Mouse (Mus musculus) kidney, adult 18-20 months (tissue): ENCODE measurements at regions not wholly inside any gene's neighbourhood (a gene's known extent, or its start where the extent isn't known, plus 50 kb on each side); places are given as distances from the start of the nearest gene placed in this dataset.
"Not testable (repeated sequence)": the region's sequence is repeated elsewhere in the genome, so short reads cannot be mapped to it uniquely, and the experiment has no call there.

ENCODE experiments used
- DNase-seq: peaks from one replicate; pipeline ENCODE4 v3.0.0; 2021

DNA sequence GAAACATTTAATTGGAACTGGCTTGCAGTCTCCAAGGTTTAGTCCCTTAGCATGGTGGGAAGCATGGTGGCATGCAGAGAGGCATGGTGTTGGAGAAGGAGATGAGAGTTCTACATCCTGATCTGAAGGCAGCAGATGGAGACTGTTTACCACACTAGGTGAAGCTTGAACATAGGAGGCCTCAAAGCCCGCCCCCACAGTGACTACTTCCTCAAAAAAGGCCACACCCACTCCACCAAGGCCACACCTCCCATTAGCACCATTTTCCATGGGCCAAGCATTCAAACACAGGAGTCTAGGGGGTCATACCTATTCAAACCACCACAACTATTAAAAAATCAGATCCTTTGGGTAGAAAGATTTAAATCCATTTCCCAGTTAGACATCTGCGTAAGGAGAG, 591.3 kb upstream of the Gm10131 start:
- DNase-seq, result no peak

DNA sequence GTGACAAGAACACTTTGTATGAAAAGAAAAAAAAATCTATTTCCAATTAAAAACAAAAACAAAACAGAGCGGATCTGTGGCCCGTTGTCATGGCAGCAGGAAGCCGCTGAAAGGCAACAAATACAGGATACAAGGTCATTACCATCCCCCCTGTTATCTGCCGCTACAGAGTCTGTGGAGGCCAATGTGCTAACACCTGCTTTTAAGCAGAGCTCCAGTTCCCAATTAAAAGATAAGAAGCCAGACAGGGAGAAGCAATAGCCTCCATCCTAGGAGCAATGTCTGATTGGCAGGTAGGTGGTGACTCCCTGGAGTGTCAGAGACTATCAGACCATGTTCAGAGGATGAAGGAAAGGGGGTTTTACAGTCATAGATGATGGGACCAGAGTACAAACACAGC, 587.5 kb upstream of the Gm10131 start:
- DNase-seq, result no peak

DNA sequence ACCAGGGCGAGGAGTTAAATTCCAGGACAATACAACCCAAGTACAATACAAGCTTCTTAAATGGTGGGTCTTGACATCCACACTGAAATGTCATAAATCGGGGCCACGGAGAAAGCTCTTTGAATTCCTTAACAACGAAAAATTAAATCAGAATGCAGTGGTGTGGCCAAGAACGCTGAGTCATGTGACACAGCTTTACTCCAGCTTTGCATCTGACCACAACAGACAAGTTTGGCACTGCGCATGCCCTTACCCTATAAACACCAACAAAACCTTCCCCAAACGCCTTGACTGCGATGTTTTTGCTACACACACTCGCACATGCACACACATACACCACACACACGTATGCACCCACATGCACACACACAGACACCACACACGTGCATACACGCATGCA, 584.8 kb upstream of the Gm10131 start:
- no peak for DNase-seq

DNA sequence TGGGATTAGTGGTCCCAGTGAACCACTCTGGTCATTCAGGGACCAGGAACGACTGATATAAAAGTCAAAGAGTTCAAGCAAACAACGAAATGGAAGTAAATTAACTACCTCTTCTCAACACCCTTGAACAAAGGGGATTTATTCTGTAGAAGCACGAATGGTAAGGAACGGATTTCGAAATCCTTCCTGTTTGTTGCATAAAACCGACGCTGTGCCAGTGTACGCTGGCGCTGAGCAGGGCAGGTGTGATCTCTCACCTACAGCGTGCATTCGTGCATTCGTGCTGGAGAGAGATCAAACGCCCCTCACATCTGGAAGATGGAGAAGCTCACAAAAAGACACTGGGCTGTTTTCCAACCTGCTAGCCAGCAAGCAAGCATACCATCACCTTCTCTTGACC, 581.1 kb upstream of the Gm10131 start:
- DNase-seq, result no peak

DNA sequence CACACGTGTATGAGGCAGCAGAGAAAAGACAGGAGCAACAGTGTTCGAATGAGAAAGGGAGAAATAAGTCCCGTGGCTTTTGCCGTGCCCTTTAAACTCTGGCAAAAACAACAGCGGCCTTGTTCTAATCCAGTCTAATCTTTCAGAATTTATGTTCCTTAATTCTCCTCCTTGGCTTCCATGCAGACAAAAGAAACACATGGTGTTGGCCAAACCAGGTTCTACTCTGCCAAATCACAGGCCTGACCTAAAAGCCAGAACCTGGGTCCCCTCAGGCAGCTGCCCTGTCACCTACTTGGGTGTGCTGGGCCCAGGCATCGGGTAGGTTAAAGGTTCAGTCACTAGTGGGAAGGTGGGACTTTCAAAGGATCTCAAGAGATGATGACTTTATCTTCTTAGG, 580.2 kb upstream of the Gm10131 start:
- DNase-seq, result no peak

DNA sequence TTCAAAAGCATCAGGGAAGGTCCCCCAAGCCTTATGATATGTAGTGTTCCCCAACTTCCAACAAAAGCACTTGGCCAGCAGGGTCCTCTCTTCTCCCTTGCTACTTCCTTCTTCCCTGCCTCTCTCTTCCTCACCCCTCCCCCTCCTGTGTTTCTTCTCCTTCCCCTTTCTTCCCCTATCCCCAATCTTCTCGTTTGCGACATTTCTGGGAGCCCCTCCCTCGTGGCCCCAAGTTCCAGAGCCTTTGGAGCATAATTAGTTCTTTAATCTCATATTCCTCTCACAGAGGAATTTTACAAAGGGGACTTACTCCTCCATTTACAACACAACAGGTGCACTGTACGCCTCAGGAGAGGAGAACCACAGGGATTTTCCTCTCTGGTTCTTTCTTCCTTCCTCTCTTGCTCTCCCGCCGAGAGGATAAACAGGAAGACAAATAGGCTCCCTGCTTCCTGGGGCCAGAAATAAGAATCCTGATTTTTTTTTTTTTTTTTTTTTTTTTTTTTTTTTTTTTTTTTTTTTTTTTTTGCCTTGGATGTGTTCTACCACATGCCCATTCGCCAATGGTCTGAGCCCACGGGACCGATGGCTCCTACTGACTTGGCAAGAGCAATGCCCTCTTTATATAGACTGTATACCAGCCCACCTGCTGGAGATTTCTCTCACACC, 578.4 kb upstream of the Gm10131 start:
- DNase-seq, result no peak

DNA sequence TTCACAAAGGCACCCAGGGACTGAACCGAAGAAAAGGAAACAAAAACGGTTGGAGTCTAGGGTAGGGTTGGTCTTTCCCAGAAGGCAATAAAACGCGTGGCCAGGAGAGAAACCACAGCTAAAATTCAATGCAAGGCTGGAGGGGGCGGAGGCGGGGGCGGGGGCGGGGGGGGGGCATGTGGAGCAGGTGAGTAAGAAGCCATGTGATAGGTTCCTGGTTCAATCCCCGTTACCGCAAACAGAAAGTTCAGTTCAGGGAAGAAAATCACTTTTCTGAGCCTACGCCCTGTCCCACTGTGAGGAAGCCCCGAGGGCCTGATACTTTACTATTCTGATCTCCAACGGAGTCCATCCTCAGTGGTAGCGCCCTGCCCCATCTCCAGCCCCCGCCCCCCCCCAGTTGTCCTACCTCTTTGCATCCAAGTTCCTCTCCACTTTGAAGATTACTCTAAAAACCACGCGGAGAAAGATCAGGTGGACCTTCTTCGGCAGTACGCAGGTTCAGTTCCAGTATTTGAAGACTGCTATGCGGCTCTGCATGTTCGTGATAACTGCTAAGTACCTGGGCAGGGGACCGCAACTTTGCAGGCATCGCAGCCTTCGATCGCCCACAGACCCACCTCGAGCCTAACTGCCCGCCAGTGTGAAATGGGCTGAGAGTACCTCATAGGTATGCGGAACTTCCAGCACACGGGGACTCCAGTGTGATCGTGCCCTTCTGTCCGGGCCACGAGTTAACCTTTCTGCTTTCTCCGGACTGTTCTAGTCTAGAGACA, 577.7 kb upstream of the Gm10131 start:
- no peak for DNase-seq

DNA sequence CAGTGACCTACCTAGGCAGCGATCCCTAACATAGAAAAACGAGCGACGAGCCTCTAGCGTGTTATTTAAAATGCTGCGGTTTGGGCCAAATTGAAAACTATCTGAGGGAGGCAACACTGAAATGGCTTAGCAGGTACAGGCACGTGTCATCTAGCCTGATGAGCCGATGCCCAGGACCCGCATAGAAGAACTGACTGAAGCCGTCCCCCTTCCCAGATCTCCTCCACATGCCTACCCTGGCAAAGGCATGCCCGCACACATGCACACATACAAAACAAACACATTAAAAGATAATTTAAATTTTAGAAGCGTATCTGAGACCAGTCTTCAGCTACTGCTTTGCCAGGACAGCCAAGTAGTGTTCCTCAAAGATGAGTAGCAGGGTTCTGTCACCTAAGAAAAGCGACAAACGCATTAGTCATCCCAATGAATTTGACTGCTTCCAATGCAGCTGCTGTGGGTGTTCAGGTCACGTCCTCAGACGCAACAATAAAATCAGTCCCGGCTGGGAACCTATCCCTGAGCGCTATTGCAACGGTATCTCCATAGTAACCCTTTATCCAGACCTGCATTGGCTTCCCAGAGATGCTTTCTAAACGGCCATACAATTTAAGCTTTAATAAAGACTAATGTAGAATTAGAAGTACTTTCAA, 577.0 kb upstream of the Gm10131 start:
- no peak for DNase-seq

DNA sequence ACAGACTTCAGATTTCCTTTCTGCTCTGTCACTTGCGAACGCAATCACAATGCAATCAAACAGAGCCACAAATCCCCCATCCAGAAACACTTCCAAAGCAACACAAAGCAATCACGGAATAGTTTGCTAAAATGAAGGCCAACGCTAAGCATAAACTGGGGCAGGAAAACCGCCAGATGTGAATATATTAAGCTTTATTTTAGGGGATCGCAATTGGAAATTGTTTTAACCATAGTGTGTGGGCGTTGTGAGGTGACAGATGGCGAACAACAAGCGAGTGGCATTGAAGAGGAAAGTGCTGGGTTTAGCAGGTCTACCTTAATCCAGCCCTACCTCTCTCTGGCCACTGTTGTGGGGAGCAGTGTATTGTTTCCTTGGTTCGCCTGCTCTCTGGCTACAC, 574.8 kb upstream of the Gm10131 start:
- DNase-seq, result no peak

DNA sequence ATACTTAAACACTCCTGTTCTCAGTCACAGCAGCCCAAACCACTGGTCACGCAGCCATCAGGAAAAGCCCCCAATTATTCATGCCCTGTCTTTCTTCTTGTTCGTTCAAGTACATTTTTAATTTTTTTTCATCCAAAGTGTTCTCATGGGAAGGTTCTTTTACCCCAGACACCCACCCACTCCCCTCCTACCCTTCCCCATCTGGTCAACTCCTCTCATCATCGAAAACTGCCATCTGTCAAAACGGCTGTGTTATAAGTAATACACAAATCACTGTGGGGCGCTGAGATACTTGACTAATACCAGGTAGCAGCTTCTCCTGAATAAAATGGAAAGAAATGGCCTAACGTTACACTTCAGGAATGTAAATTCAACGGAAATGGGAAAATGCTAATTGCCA, 573.1 kb upstream of the Gm10131 start:
- no peak for DNase-seq

DNA sequence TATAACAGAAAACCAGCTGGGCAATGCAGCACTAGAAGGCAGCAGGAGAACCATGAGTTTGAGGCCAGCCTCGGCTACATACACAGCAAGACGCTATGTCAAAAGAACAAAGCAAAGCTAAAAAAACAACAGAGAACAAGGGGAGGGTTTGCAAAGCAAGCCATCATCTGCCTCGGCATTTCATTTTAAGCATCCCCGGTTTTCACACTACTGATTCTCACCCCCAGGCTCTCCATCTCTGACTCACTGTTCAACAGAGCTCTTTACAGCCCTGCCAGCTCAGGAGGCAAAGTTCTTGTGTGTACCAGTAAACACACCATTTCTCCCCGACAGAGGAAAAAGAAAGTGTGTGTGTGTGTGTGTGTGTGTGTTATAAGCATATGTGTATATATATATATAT, 571.6 kb upstream of the Gm10131 start:
- no peak for DNase-seq

DNA sequence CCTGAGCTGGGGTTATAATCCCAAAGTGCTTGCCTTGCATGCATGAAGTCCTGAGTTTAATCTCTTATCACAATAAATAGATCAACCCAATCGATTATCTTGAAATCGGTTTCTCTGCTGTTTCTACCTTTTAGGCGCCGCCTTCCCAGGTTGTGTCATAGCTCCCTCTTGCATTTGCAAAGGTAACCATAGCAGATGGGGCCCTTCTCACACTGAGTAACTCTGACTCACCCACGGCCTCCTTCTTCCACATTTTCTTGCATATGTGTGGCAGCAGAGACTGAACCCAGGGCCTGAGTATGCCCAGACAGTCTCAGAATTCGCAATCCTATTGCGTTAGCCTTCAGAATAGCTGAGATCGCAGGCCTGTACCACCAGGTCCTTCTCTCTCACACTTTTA, 570.7 kb upstream of the Gm10131 start:
- no peak for DNase-seq

DNA sequence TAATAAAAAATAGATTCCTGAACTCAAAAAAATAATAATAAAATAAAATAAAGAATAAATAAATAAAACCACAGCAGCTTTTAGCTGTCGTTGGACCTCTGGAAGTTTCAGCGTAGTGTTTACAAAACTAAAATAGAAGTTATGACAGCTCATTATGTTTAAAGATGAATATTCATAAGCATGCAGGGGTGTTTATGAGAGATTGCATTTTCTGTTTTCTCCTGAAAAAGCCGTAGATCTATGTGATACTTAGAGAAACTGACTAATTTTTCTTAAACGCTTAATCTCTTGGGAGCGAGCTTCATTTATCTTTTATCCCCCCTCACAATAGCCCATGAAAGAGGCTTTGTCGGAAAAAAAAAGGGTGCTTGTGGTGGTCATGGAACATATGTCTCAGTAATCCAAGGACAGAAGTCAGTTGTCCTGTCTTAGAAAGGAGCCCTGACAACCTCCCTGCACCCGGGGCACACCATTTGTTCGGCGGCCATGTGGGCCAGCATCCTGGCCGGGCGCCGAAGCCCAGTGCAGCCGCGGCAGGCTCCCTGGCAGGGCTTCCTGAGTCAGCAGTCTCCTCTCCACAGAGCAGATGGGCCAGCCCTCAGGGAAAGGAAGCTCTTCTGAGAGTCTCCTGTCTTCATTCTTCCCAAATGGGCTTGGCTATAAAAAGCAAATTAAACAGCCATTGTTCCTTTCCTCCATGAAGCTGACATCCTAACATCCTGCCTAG, 568.2 kb upstream of the Gm10131 start:
- peak; percentile 14 for DNase-seq

DNA sequence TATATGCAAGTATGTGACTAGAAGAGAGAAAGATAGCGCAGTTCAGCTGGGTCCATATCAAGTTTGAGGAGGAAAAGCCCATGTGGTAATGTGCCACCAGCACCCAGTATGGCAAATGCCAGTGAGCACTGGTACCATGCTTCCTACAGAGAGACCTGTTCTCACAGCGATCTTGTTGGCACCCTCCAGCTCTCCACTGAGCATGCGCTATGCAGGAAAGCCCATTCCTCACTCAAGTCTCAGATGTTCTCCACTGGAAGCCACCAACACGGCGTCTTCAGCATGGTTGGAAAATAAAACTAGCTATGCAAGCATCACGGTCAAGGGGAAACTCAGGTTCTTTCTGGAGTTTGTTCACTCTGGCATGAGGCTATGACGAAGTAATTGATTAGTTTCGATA, 567.3 kb upstream of the Gm10131 start:
- no peak for DNase-seq

DNA sequence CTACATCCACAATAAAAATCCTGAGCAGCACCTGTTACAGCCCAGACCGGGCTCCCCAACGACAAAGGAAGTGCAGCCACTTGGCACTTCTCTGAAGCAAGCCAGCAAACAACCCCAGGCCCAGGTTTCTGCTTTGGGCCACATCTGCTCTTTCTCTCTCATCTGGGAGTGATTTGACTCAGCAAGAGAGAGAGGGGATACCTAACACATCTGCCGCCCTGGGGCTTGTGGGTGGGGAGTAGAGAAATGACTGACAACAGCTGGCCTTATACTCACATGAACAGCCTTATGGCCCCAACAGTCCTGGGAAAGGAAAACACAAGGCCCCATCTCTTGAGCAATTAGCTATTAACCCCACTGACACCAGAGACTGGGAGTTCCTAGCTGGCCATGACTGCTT, 560.2 kb upstream of the Gm10131 start:
- no peak for DNase-seq

DNA sequence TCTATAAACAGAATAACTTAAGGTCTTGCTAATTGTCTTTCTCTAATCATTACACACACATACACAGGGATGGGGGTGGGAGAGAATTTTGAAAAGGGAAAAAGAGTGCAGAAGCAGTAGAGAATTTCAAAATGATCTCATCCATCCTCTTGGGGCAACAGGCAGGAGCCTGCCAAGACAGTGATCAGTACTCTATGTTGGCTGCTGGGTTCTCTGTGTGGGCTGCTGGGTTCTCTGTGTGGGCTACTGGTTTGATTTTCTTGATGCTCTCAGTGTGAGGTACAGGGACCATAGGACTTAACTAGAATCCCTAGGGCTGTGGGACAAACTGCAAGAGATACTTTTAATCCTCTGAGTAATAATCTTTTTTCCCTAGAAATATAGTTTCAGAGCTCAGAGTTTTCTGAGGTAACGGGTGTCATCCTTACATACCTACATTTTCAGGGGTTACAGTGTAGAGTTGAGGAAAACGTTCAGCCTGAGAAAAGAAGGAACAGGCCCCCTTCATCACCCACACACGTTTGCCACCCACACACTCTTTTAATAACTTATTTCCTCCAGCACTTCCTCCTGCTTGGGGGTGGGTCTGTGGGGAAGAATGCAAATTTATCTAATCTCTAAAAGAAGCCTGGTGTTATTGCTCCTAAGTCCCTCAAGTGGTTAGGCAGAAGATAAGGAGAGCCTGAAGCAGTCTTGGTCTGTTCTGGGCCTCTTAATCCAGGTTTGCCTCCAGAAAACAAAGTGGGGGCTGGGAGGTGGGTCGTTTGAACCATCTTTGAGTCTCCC, 559.6 kb upstream of the Gm10131 start:
- DNase-seq, result no peak

DNA sequence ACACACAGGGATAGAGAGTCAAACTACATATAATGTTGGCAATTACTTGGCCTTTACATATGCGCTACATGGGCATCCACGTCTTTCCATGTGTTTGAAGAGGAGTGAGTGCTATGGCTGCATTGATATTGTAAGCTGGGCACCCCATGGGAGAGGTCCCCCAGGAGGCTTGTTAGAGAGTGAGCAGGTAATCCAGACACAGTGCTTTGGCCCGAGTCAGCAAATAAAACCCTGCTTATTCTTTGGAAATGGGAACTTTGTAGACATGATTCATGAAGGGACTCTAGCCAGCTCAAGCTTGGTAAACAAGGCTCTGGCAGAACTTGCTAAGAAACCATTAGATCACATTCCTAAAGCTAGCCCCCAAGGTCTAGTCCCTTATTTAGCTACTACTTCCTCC, 557.6 kb upstream of the Gm10131 start:
- no peak for DNase-seq

DNA sequence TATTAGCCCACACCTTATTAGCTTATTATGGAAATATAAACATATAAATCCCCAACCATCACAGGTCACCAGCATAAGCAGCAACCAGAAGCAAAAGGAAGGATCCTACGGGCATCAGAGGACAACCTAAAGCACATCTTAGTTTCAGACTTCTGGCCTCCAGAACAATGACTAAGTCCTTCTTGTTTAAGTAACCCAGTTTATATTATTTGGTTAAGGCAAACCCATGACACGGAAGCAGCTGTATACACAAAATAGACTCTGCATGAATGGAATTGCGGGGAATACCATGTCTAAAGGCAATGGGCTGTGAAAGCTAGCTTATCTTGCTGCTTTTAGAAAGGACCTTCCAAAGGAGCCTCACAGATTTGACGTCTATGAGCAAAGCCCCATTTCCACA, 552.9 kb upstream of the Gm10131 start:
- no peak for DNase-seq

DNA sequence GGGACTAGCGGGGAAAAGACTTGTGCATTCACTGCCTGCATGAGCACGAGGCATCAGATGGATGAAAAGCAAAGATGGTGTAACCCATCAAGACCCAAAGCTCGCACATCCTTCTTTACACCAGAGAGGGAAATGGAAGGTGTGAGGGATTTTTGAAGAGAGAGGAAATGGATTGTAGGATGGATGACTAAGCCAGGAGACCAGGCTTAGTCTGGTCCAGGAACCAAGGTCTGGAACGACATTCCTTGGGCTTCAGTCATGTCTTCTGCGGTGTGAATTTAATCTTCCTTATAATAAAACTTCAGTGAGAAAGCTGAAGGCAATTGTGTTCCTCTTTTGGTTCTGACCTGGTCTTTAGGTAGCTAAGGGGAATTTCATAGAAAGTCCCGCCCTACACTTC, 551.0 kb upstream of the Gm10131 start:
- no peak for DNase-seq

DNA sequence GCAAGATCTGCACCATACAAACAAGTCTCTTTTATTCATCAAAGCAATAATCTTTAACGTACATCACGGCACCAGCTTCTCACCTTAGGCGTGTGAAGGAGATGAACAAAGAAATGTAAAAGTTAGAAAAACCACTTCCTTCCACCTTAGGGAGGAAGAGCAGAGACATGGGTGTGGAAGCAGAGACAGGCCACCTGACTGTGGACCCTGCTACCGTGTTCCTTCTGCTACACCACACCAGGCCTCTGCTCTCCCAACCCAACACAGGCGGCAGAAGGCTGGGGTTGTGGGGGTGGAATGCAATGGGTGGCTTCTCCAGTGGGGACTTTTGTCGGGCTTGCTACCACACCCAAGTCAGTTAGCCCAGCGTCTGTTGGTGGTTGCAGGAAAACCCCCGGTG, 540.2 kb upstream of the Gm10131 start:
- no peak for DNase-seq

DNA sequence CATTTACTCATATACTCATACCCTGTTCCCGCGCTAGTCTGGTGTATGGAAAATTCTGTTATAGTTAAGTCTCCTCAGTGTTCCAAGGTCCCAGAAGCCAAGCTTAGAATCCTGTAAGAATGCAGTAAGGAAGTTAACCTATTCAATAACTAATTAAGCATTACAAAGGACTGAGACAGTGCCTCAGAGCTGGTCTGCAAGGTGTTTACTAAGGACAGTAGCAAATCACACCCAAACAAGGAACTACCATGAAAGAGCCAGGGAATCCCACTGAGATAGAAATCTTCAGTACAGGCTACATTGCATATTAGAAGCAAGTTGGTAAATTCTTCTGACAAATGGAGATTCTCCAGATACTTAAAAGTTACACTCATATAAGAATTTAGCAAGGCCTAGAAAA, 516.7 kb upstream of the Gm10131 start:
- DNase-seq, result not testable (repeated sequence)

DNA sequence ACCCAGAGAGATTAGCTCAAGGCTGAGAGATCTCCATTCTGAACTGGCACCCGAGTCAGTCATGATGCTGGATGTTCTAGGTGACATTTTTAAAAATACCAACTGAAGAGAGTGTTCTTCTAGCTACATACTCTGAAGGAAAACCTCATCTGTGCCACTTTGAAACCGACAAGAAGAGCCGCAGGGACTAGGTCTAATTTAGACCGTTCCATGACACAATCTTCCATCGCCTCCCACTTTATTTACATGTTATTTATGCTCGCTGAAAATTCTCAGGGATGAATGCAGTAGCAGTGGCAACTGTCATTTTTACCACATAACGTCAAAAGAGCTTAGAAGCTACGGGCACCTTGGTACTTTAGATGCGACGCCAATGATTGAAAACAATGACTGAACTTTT, 514.1 kb upstream of the Gm10131 start:
- DNase-seq, result no peak

DNA sequence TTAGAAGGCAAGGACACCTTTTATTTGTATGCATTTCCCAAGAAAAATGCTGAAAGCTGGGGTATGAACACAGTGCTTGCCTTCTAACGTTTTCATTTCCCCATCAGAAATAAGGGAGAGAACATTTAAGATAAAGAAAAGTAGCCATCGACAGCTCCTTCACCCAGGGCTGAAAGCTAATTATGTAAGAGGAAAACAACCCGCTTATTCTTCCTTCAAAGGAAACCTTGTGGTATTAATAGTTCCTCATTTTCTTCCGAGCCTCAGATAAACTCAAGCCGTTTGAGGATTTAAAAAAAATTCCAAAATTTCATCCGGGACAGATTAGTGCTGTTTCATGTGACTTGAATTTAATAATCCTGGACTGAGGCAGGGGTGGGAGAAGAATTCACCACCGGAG, 512.2 kb upstream of the Gm10131 start:
- DNase-seq, result no peak
